Mouse (Mus musculus): ENCODE results near the gene Cisd3. TPM values are rescaled to one million over a fixed set of nuclear protein-coding genes. Genes with fewer than 3 reads are reported as not detected.
"Not testable (repeated sequence)": the region's sequence is repeated elsewhere in the genome, so short reads cannot be mapped to it uniquely, and the experiment has no call there.

Cisd3 gene
- polyA plus RNA-seq, 1 experiment from 2014 or later: 11.6 TPM

- Histone ChIP-seq H3K27me3 (no peaks in the 10 kb centered on the region), H3K4me3 (peak overlapping the region; percentile 91), H3K4me1 (peaks cover 42% of the 10 kb centered on the region), H3K9ac (peak overlapping the region; percentile 97), H3K9me3 (no peaks in the 10 kb centered on the region), H3K36me3 (0 out of 2 replicates have a peak, but pooled peaks cover 2% of the 10 kb centered on the region), H3K4me2 (replicated peaks) (peak overlapping the region; percentile 89), H3K27ac (peak overlapping the region; percentile 98)
- no peak for ATAC-seq (ENCODE audit: insufficient number of reproducible peaks, insufficient read depth, low FRiP score, low TSS enrichment)
- WGBS: 19% methylated on average over 30 of the region's 30 CpGs
Measured at GRCm38 (mm10) chr11:97700746-97701580, 15.3 kb downstream of the Cisd3 start.

GRCm38 (mm10) chr11:97701581-97702392, 16.2 kb downstream of the Cisd3 start:
- no peaks in the 10 kb centered on the region for H3K9me3 ChIP-seq
- H3K27me3 ChIP-seq: no peaks in the 10 kb centered on the region
- peaks cover 10% of the 10 kb centered on the region for H3K36me3 ChIP-seq
- peak overlapping the region; percentile 89 for H3K4me2 ChIP-seq (replicated peaks)
- H3K27ac ChIP-seq: peak overlapping the region; percentile 84; the same call in 1 of the 2 replicates
- no peak for ATAC-seq (ENCODE audit: insufficient number of reproducible peaks, insufficient read depth, low FRiP score, low TSS enrichment)
- peaks cover 33% of the 10 kb centered on the region for H3K4me1 ChIP-seq
- WGBS: 50% methylated on average over 15 of the region's 15 CpGs
- H3K4me3 ChIP-seq: peak overlapping the region; percentile 91
- no peak overlapping the region for H3K9ac ChIP-seq

- no peak for ATAC-seq (ENCODE audit: insufficient number of reproducible peaks, insufficient read depth, low FRiP score, low TSS enrichment)
- under 1% methylated on average over 24 of the region's 24 CpGs for WGBS
- Histone ChIP-seq H3K27me3 (no peaks in the 10 kb centered on the region), H3K4me2 (replicated peaks) (peak overlapping the region; percentile 89), H3K9me3 (no peaks in the 10 kb centered on the region), H3K27ac (peak overlapping the region; percentile 84), H3K4me3 (peak overlapping the region; percentile 91), H3K4me1 (peaks cover 27% of the 10 kb centered on the region), H3K36me3 (peaks cover 16% of the 10 kb centered on the region), H3K9ac (peak overlapping the region; percentile 56)
Measured at GRCm38 (mm10) chr11:97702393-97702745, 16.7 kb downstream of the Cisd3 start.

- H3K27me3 ChIP-seq: no peaks in the 10 kb centered on the region
- H3K27ac ChIP-seq: peak within 1 kb of the TSS; percentile 84
- H3K36me3 ChIP-seq: peaks cover 21% of the 10 kb centered on the region
- WGBS: under 1% methylated on average over 35 of the region's 35 CpGs
- peaks cover 21% of the 10 kb centered on the region for H3K4me1 ChIP-seq
- peak within 1 kb of the TSS; percentile 88 for H3K9ac ChIP-seq
- peak within 1 kb of the TSS; percentile 91 for H3K4me3 ChIP-seq
- H3K4me2 ChIP-seq (replicated peaks): peak within 1 kb of the TSS; percentile 89
- no peaks in the 10 kb centered on the region for H3K9me3 ChIP-seq
- ATAC-seq (ENCODE audit: insufficient number of reproducible peaks, insufficient read depth, low FRiP score, low TSS enrichment): peak; percentile 85
Measured at GRCm38 (mm10) chr11:97703039-97703826, 17.6 kb downstream of the Cisd3 start, which contains the start of gene Psmb3. TSS of gene Psmb3 (plus strand) at chr11:97703399.

GRCm38 (mm10) chr11:97710067-97710466, 24.4 kb downstream of the Cisd3 start:
- WGBS: 76% methylated on average over 2 of the region's 2 CpGs
- H3K4me2 ChIP-seq (replicated peaks); H3K27ac ChIP-seq; H3K27me3 ChIP-seq; H3K4me3 ChIP-seq; ATAC-seq (ENCODE audit: insufficient number of reproducible peaks, insufficient read depth, low FRiP score, low TSS enrichment); H3K9ac ChIP-seq; H3K9me3 ChIP-seq; H3K4me1 ChIP-seq: not testable (repeated sequence)
- peaks cover 66% of the 10 kb centered on the region for H3K36me3 ChIP-seq

- no peak overlapping the region for H3K9ac ChIP-seq
- H3K4me1 ChIP-seq: no peaks in the 10 kb centered on the region
- 81% methylated on average over 13 of the region's 13 CpGs for WGBS
- no peak overlapping the region for H3K4me2 ChIP-seq (replicated peaks)
- peaks cover 71% of the 10 kb centered on the region for H3K36me3 ChIP-seq
- no peaks in the 10 kb centered on the region for H3K9me3 ChIP-seq
- ATAC-seq (ENCODE audit: insufficient number of reproducible peaks, insufficient read depth, low FRiP score, low TSS enrichment): no peak
- H3K27me3 ChIP-seq: no peaks in the 10 kb centered on the region
- H3K27ac ChIP-seq: no peak overlapping the region
- no peak overlapping the region for H3K4me3 ChIP-seq
Measured at GRCm38 (mm10) chr11:97711200-97711900, 25.7 kb downstream of the Cisd3 start.

- Histone ChIP-seq H3K4me2 (replicated peaks) (no peak overlapping the region), H3K27me3 (no peaks in the 10 kb centered on the region), H3K4me3 (no peak overlapping the region), H3K9ac (no peak overlapping the region), H3K27ac (no peak overlapping the region), H3K4me1 (no peaks in the 10 kb centered on the region), H3K9me3 (no peaks in the 10 kb centered on the region), H3K36me3 (peaks cover 68% of the 10 kb centered on the region)
- WGBS: 90% methylated on average over 15 of the region's 15 CpGs
- ATAC-seq (ENCODE audit: insufficient number of reproducible peaks, insufficient read depth, low FRiP score, low TSS enrichment): no peak
Measured at GRCm38 (mm10) chr11:97712286-97712685, 26.7 kb downstream of the Cisd3 start.

GRCm38 (mm10) chr11:97713896-97714295, 28.3 kb downstream of the Cisd3 start:
- Histone ChIP-seq H3K9ac (no peak overlapping the region), H3K27me3 (no peaks in the 10 kb centered on the region), H3K4me1 (no peaks in the 10 kb centered on the region), H3K4me2 (replicated peaks) (no peak overlapping the region), H3K4me3 (no peak overlapping the region), H3K9me3 (no peaks in the 10 kb centered on the region), H3K36me3 (peaks cover 73% of the 10 kb centered on the region), H3K27ac (no peak overlapping the region)
- no peak for ATAC-seq (ENCODE audit: insufficient number of reproducible peaks, insufficient read depth, low FRiP score, low TSS enrichment)
- WGBS: 87% methylated on average over 8 of the region's 8 CpGs

GRCm38 (mm10) chr11:97714356-97714755, 28.7 kb downstream of the Cisd3 start:
- Histone ChIP-seq H3K27me3 (no peaks in the 10 kb centered on the region), H3K4me3 (no peak overlapping the region), H3K4me1 (no peaks in the 10 kb centered on the region), H3K27ac (no peak overlapping the region), H3K36me3 (peaks cover 77% of the 10 kb centered on the region), H3K9me3 (no peaks in the 10 kb centered on the region), H3K4me2 (replicated peaks) (no peak overlapping the region), H3K9ac (no peak overlapping the region)
- no peak for ATAC-seq (ENCODE audit: insufficient number of reproducible peaks, insufficient read depth, low FRiP score, low TSS enrichment)
- 92% methylated on average over 3 of the region's 3 CpGs for WGBS

- H3K27me3 ChIP-seq: no peaks in the 10 kb centered on the region
- H3K9me3 ChIP-seq: no peaks in the 10 kb centered on the region
- WGBS: 89% methylated on average over 14 of the region's 14 CpGs
- no peaks in the 10 kb centered on the region for H3K4me1 ChIP-seq
- H3K4me2 ChIP-seq (replicated peaks): no peak overlapping the region
- no peak overlapping the region for H3K27ac ChIP-seq
- no peak overlapping the region for H3K9ac ChIP-seq
- peaks cover 85% of the 10 kb centered on the region for H3K36me3 ChIP-seq
- no peak overlapping the region for H3K4me3 ChIP-seq
- ATAC-seq (ENCODE audit: insufficient number of reproducible peaks, insufficient read depth, low FRiP score, low TSS enrichment): no peak
Measured at GRCm38 (mm10) chr11:97714784-97715760, 29.4 kb downstream of the Cisd3 start.

Data from embryonic facial prominence, embryonic 12.5 days (tissue).